Mouse (Mus musculus): ENCODE data around the gene Hspa14.
A peak's percentile ranks its signal among the peaks of the same experiment; 100 is the strongest.

The Hspa14 gene

GRCm38 (mm10) chr2:3512552-3513454, at the start of gene Hspa14, which contains the start of the genes Gm45902 and Cdnf:
Hspa14 (minus strand) TSS chr2:3512814.
Gm45902 (minus strand) TSS chr2:3512790.
Cdnf (plus strand) TSS chr2:3513030.
- DNase-seq (ENCODE audit: inconsistent age in 2 of 2, low spot score in 1 of 2) = peak; percentile 97 to 99

GRCm38 (mm10) chr2:3546588-3546987, 34.0 kb upstream of the Hspa14 start:
- peak; percentile 51 to 81 for DNase-seq (ENCODE audit: inconsistent age in 2 of 2, low spot score in 1 of 2)

GRCm38 (mm10) chr2:3546055-3546454, 33.4 kb upstream of the Hspa14 start:
- DNase-seq (ENCODE audit: inconsistent age in 2 of 2, low spot score in 1 of 2) = no peak

- DNase-seq (ENCODE audit: inconsistent age in 2 of 2, low spot score in 1 of 2) = no peak
These were observed 28.9 kb upstream of the Hspa14 start for GRCm38 (mm10) chr2:3541307-3542079.

GRCm38 (mm10) chr2:3526288-3526687, 13.7 kb upstream of the Hspa14 start:
- DNase-seq (ENCODE audit: inconsistent age in 2 of 2, low spot score in 1 of 2) = no peak

GRCm38 (mm10) chr2:3522558-3522957, 9.9 kb upstream of the Hspa14 start:
- no peak for DNase-seq (ENCODE audit: inconsistent age in 2 of 2, low spot score in 1 of 2)

GRCm38 (mm10) chr2:3512076-3512475, 538 bp downstream of the Hspa14 start:
- peak in 1 of 2 experiments; percentile 43 for DNase-seq (ENCODE audit: inconsistent age in 2 of 2, low spot score in 1 of 2)

GRCm38 (mm10) chr2:3500886-3501285, 11.7 kb downstream of the Hspa14 start:
- no peak for DNase-seq (ENCODE audit: inconsistent age in 2 of 2, low spot score in 1 of 2)

- DNase-seq (ENCODE audit: inconsistent age in 2 of 2, low spot score in 1 of 2) = no peak
These were observed 13.1 kb downstream of the Hspa14 start for GRCm38 (mm10) chr2:3499543-3499942.

GRCm38 (mm10) chr2:3493833-3494409, 18.7 kb downstream of the Hspa14 start:
- peak in 1 of 2 experiments; percentile 15 for DNase-seq (ENCODE audit: inconsistent age in 2 of 2, low spot score in 1 of 2)

GRCm38 (mm10) chr2:3489816-3490215, 22.8 kb downstream of the Hspa14 start:
- no peak for DNase-seq (ENCODE audit: inconsistent age in 2 of 2, low spot score in 1 of 2)

- no peak for DNase-seq (ENCODE audit: inconsistent age in 2 of 2, low spot score in 1 of 2)
These were observed 32.4 kb downstream of the Hspa14 start for GRCm38 (mm10) chr2:3480239-3480638.

- DNase-seq (ENCODE audit: inconsistent age in 2 of 2, low spot score in 1 of 2) = no peak
These were observed 36.8 kb downstream of the Hspa14 start for GRCm38 (mm10) chr2:3475746-3476251.

- DNase-seq (ENCODE audit: inconsistent age in 2 of 2, low spot score in 1 of 2) = peak; percentile 98 to 99
These were observed 37.7 kb downstream of the Hspa14 start, which contains the start of gene Suv39h2 for GRCm38 (mm10) chr2:3474861-3475283. Suv39h2 (minus strand) TSS chr2:3475031.

GRCm38 (mm10) chr2:3474361-3474805, 38.2 kb downstream of the Hspa14 start:
- peak; percentile 72 to 86 for DNase-seq (ENCODE audit: inconsistent age in 2 of 2, low spot score in 1 of 2)

- DNase-seq (ENCODE audit: inconsistent age in 2 of 2, low spot score in 1 of 2) = no peak
These were observed 38.7 kb downstream of the Hspa14 start for GRCm38 (mm10) chr2:3473891-3474290.

GRCm38 (mm10) chr2:3456590-3456989, 56.0 kb downstream of the Hspa14 start:
- DNase-seq (ENCODE audit: inconsistent age in 2 of 2, low spot score in 1 of 2) = no peak

- peak in 1 of 2 experiments; percentile 53 for DNase-seq (ENCODE audit: inconsistent age in 2 of 2, low spot score in 1 of 2)
These were observed 59.5 kb downstream of the Hspa14 start for GRCm38 (mm10) chr2:3453096-3453495.

- DNase-seq (ENCODE audit: inconsistent age in 2 of 2, low spot score in 1 of 2) = no peak
These were observed 63.2 kb downstream of the Hspa14 start for GRCm38 (mm10) chr2:3449431-3449830.

GRCm38 (mm10) chr2:3445984-3446383, 66.6 kb downstream of the Hspa14 start:
- no peak for DNase-seq (ENCODE audit: inconsistent age in 2 of 2, low spot score in 1 of 2)

GRCm38 (mm10) chr2:3444206-3444605, 68.4 kb downstream of the Hspa14 start:
- no peak for DNase-seq (ENCODE audit: inconsistent age in 2 of 2, low spot score in 1 of 2)

All from adrenal gland, adult (tissue).